Mouse (Mus musculus): ENCODE measurements at regions not wholly inside any gene's neighbourhood (a gene's known extent, or its start where the extent isn't known, plus 50 kb on each side); places are given as distances from the start of the nearest gene placed in this dataset.

- intact Hi-C loops (cut with DNase I): no loop called here
- DNase-seq: no peak
Measured at GRCm38 (mm10) chr9:35359699-35360098, 61.2 kb upstream of the Cdon start.

GRCm38 (mm10) chr9:35360139-35361100, 60.5 kb upstream of the Cdon start:
- intact Hi-C loops (cut with DNase I): no loop called here
- peak; percentile 83 for DNase-seq

GRCm38 (mm10) chr9:35361432-35361831, 59.5 kb upstream of the Cdon start:
- peak; percentile 79 for DNase-seq
- intact Hi-C loops (cut with DNase I): no loop called here

DNA sequence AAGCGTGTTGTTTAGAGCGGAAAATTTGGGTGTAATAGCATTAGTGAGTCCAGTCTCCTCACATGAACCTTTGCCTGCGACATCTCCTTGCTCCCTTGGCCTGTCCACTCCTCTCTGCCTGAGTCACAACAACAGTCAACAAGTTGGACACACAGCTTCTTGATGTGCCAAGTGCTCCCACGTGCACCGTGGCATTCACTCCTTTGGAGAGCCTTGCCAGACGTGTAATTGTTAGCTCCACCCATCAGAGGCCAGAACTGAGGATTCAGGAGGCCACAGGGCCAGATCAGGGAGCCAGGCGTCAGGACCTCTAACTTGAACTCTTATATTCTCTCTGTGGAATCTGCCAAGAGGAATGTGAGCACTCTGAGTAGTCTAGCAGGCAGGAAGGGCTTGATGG, 58.7 kb upstream of the Cdon start:
- no peak for DNase-seq
- intact Hi-C loops (cut with DNase I): no loop called here

DNA sequence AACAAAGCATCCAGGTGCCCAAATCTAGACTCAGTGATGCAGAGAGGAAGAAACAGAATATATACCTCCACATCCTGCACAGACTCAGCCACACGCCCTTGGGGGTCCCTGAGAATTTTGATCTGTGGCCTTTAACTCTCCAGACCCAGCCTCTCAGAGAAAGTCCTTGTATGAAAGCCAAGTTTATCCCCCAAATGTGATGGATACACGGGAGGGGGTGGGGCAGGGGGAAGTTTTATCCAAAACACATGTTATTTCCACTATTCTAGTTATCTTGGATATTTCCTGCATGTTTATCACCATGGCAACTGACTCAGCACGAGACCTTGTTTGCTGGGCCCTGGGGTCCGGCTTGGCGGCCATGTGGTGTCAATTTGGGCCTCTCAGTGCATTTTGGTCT, 57.8 kb upstream of the Cdon start:
- no peak for DNase-seq
- intact Hi-C loops (cut with DNase I): no loop called here

DNA sequence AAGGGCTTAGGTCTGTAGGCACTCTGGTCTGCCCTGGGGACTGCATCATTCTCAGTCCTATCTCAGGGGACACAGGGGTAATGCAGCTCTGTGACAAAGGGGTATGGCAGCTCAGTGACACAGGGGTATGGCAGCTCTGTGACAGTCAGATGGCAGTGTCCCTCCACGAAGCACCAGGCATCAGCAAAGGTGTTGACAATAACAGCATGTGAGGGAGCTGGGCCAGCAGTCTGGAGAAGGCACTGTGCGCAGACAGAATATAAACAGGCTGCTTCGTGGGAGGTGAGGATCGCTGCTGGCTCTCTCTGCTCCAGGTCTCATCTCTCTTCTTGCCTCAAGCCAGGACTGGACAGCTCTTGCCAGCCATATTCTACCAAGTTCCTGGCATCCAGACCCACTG, 57.0 kb upstream of the Cdon start:
- DNase-seq: no peak
- intact Hi-C loops (cut with DNase I): no loop called here

DNA sequence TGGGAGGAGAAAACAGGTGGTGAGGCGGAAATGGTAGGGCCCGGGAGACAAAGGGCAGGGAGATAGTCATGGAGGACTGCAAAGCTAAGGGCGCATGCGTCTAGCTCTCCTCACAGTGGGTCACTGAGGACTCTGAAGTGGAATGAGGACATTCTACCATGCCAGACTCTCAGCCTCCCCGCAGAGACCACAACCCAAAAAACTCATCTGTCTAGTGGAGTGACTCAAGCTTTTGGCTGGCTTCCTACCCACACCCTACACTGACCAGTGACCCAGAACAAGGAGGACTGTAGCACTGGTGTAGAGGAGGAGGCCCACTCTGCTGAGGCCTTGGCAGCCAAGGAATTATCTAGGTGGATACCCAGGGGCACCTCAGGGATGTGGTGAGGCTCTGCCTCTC, 55.0 kb upstream of the Cdon start:
- intact Hi-C loops (cut with DNase I): no loop called here
- no peak for DNase-seq

DNA sequence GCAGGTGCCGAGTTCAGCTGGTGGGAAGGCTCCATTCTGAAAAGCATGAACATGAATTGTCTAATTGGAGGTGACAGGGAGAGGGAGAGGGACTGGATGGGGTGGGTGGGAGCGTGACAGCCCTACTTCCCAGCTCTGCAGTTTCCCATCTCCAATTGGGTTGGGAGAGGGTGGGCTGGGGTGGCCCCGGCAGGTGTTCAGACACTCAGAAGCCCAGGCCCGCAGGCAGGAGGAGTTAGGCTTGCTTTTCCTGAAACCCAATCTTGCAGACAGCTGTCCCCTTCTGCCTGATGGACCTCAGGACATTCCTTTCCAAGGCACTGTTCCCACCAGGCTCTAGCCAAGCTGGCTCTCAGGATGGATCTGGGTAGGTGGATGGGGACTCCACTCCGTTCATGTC, 51.9 kb upstream of the Cdon start:
- DNase-seq: no peak
- intact Hi-C loops (cut with DNase I): no loop called here

GRCm38 (mm10) chr9:35370031-35370430, 50.9 kb upstream of the Cdon start:
- DNase-seq: no peak
- intact Hi-C loops (cut with DNase I): no loop called here

GRCm38 (mm10) chr9:35370895-35371294, 50.0 kb upstream of the Cdon start:
- intact Hi-C loops (cut with DNase I): no loop called here
- no peak for DNase-seq
